In the genomic region with DNA sequence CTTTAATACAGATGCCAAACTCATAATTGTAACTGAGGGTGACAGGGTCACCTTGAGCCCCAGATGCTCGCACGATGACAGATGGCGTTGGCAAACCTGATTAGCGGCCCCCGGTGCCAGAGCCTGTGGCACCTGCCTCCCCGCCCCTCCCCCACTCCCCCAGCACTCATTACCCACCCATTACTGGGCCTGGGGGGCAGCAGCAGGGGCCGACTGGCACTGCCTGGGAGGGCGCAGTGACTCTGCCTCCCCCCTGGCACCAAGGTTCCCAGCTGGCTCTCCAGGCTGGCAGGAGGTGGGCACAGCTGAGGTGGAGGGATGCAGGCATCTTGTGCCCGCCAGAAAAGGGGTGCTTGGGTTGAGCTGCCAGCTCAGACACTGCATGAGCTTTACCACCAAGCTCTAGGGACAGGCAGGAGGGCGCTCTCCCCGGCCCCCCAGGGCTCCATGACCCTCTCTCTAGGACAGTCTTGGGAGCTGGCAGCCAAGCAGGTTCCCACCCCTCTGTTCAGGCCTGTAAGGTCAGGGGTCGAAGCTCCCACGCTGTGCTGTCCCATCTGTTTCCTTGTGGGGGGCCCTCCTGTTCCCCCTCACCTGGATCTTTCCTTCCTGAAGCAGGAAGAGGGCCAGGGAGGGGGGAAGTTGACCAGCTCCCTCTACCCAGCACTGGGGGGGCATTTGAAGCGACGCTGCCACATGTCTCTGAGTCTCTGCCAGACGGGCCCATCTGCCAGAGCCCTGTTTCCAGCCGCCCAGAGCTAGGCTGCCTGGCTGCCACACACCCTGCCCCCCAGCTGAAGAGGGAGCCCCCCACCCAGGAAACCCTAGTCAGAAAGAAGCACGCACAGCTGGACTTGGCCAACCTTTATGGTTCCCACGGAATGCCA, we compare ENCODE assay signal across 8 mouse cellular contexts. TPM values are rescaled to one million over a fixed set of nuclear protein-coding genes. Genes with fewer than 3 reads are reported as not detected.
DNase-seq lines count a peak whose midpoint lies in the region; ATAC-seq and TF ChIP-seq lines count a peak whose summit lies in the region.

No protein-coding gene starts in this region.

- no peaks in the 10 kb centered on the region for H3K79me2 ChIP-seq in myocyte (ENCODE audit: control insufficient read depth, insufficient read depth)

- DNase-seq in gastrocnemius, adult 2 months, result peak; percentile 71
- DNase-seq in gastrocnemius, adult 18-20 months (ENCODE audit: low spot score), result no peak
- no peak for DNase-seq in lung, postnatal 0 days (ENCODE audit: low spot score)
- no peak for DNase-seq in lung, postnatal 36 days
- peak; percentile 61 for DNase-seq in forebrain, postnatal 0 days
- DNase-seq in adrenal gland, adult 18-20 months (ENCODE audit: low spot score in 2 of 2), result no peak
- DNase-seq in embryo, embryonic 10 days (ENCODE audit: low spot score), result no peak

- no peak for TF ChIP-seq EP300 in lung, postnatal 0 days (IDR thresholded peaks at IDR 0.05)

- no peaks in the 10 kb centered on the region for H3K27me3 ChIP-seq in lung, postnatal 0 days (replicated peaks; ENCODE audit: insufficient read depth, low read length)
- no peaks in the 10 kb centered on the region for H3K27me3 ChIP-seq in forebrain, postnatal 0 days (ENCODE audit: insufficient read depth, low read length)
- H3K27me3 ChIP-seq in myocyte (ENCODE audit: control insufficient read depth, insufficient read depth, insufficient read length), result no peaks in the 10 kb centered on the region

- H3K36me3 ChIP-seq in lung, postnatal 0 days (ENCODE audit: insufficient read depth, low read length), result no peaks in the 10 kb centered on the region
- H3K36me3 ChIP-seq in forebrain, postnatal 0 days (ENCODE audit: insufficient read depth), result no peaks in the 10 kb centered on the region
- no peaks in the 10 kb centered on the region for H3K36me3 ChIP-seq in myocyte (ENCODE audit: control insufficient read depth, insufficient read depth)

- peak overlapping the region; percentile 65 for H3K4me3 ChIP-seq in gastrocnemius, adult 2 months
- H3K4me3 ChIP-seq in lung, postnatal 0 days (ENCODE audit: low read depth, low read length), result no peak overlapping the region
- H3K4me3 ChIP-seq in forebrain, postnatal 0 days (ENCODE audit: low read depth, low read length), result no peak overlapping the region
- no peak overlapping the region for H3K4me3 ChIP-seq in myocyte

- no peak for TF ChIP-seq POLR2A in myocyte (IDR thresholded peaks at IDR 0.05; ENCODE audit: insufficient read length, low read depth)

- H3K9ac ChIP-seq in lung, postnatal 0 days (replicated peaks; ENCODE audit: low read depth), result no peak overlapping the region
- 0 out of 2 replicates have a peak overlapping the region, but pooled peaks have one; percentile 2 for H3K9ac ChIP-seq in forebrain, postnatal 0 days

- H3K27ac ChIP-seq in gastrocnemius, adult 2 months, result peak overlapping the region; percentile 96
- no peak overlapping the region for H3K27ac ChIP-seq in lung, postnatal 0 days (ENCODE audit: low read length)
- peak overlapping the region; percentile 87 for H3K27ac ChIP-seq in forebrain, postnatal 0 days (ENCODE audit: low read depth, low read length)

- H3K9me3 ChIP-seq in lung, postnatal 0 days (ENCODE audit: low read length), result no peaks in the 10 kb centered on the region
- H3K9me3 ChIP-seq in forebrain, postnatal 0 days (ENCODE audit: low read length), result no peaks in the 10 kb centered on the region

- no peak overlapping the region for H3ac ChIP-seq in myocyte (ENCODE audit: control insufficient read depth, insufficient read length)

- TF ChIP-seq CTCF in gastrocnemius, adult 2 months (IDR thresholded peaks at IDR 0.05), result no peak
- no peak for TF ChIP-seq CTCF in lung, postnatal 0 days (IDR thresholded peaks at IDR 0.05)
- no peak for TF ChIP-seq CTCF in forebrain, postnatal 0 days (IDR thresholded peaks at IDR 0.05; ENCODE audit: low read depth)

- 37% methylated on average over 19 of the region's 19 CpGs for WGBS in lung, postnatal 0 days
- 27% methylated on average over 19 of the region's 19 CpGs for WGBS in forebrain, postnatal 0 days

- no peak overlapping the region for H3K4me2 ChIP-seq in lung, postnatal 0 days (replicated peaks; ENCODE audit: low read depth, low read length)
- H3K4me2 ChIP-seq in forebrain, postnatal 0 days (ENCODE audit: low read depth), result peak overlapping the region; percentile 19
- peak overlapping the region; percentile 67 for H3K4me2 ChIP-seq in myocyte (ENCODE audit: low read depth)

- peaks cover 3% of the 10 kb centered on the region; the same call in 1 of the 2 replicates for H3K4me1 ChIP-seq in lung, postnatal 0 days (ENCODE audit: insufficient read depth, low read depth, low read length)
- H3K4me1 ChIP-seq in forebrain, postnatal 0 days (ENCODE audit: insufficient read depth), result peaks cover 14% of the 10 kb centered on the region

- intact Hi-C loops in gastrocnemius, adult 2 months (cut with DNase I), result loop anchor here (2.0 to 5.0 kb wide), 2 partner anchors 176 to 222 kb away; no protein-coding TSS in a partner anchor

- ATAC-seq in lung, postnatal 0 days, result 0 out of 2 replicates have a peak, but pooled peaks have one; percentile 0
- ATAC-seq in forebrain, postnatal 0 days, result peak; percentile 26

TF ChIP-seq in myocyte, 11 proteins besides CTCF, POLR2A, EP300 and RAD21:
- TF ChIP-seq TCF3 (IDR thresholded peaks at IDR 0.05; ENCODE audit: insufficient read length, low read depth), result no peak
- TF ChIP-seq MYOG (IDR thresholded peaks at IDR 0.05; ENCODE audit: control insufficient read depth in 1 of 3, insufficient read depth in 1 of 3, insufficient read length in 2 of 3, low read depth in 2 of 3), result peak in 1 of 3 experiments; percentile 7

RNA-seq across cellular contexts. Expression of gene Dand5, which starts 7.8 kb away (rescaled TPM):
- total RNA-seq in gastrocnemius, adult 2 months (2021), result 10 to 100 TPM; 10.2 to 14.3 TPM
- total RNA-seq in gastrocnemius, adult 18-20 months (2021), result 10 to 100 TPM; 12.8 to 12.9 TPM
- 6.2 and 6.8 TPM in 2 replicates for polyA plus RNA-seq in lung, postnatal 0 days (2015; fragmentation: Nextera tagmentation; extraction: Ambion mirVana)
- 4.7 and 6.9 TPM in 2 replicates for total RNA-seq in forebrain, postnatal 0 days (2014; rRNA removed)
- 8.2 and 10.0 TPM in 2 replicates for polyA plus RNA-seq in forebrain, postnatal 0 days (2015; fragmentation: Nextera tagmentation; extraction: Ambion mirVana)
- 6.7 TPM for polyA plus RNA-seq in myocyte (2012; fragmentation: generic; extraction: Trizol)
- total RNA-seq in adrenal gland, adult 18-20 months (2021), result 10 to 100 TPM; 10.6 to 10.8 TPM

RNA-seq across cellular contexts. Expression of gene Nfix, which starts 14.7 kb away (rescaled TPM):
- 100 to 1,000 TPM; 465 to 558 TPM for total RNA-seq in gastrocnemius, adult 2 months (2021)
- 100 to 1,000 TPM; 481 to 528 TPM for total RNA-seq in gastrocnemius, adult 18-20 months (2021)
- 38.8 and 45.1 TPM in 2 replicates for polyA plus RNA-seq in lung, postnatal 0 days (2015; fragmentation: Nextera tagmentation; extraction: Ambion mirVana)
- total RNA-seq in forebrain, postnatal 0 days (2014; rRNA removed), result 111 and 116 TPM in 2 replicates
- 347 and 376 TPM in 2 replicates for polyA plus RNA-seq in forebrain, postnatal 0 days (2015; fragmentation: Nextera tagmentation; extraction: Ambion mirVana)
- polyA plus RNA-seq in myocyte (2012; fragmentation: generic; extraction: Trizol), result 65.7 TPM
- total RNA-seq in adrenal gland, adult 18-20 months (2021), result 100 to 1,000 TPM in 1 of 2 experiments, 10 to 100 TPM in 1; 92.2 to 127 TPM

RNA-seq across cellular contexts. Expression of gene Gadd45gip1, which starts 16.5 kb away (rescaled TPM):
- total RNA-seq in gastrocnemius, adult 2 months (2021), result 10 to 100 TPM; 16.2 to 30.4 TPM
- total RNA-seq in gastrocnemius, adult 18-20 months (2021), result 10 to 100 TPM; 22.9 to 24.2 TPM
- 24.4 and 24.8 TPM in 2 replicates for polyA plus RNA-seq in lung, postnatal 0 days (2015; fragmentation: Nextera tagmentation; extraction: Ambion mirVana)
- total RNA-seq in forebrain, postnatal 0 days (2014; rRNA removed), result 24.7 and 28.7 TPM in 2 replicates
- 36.7 and 40.8 TPM in 2 replicates for polyA plus RNA-seq in forebrain, postnatal 0 days (2015; fragmentation: Nextera tagmentation; extraction: Ambion mirVana)
- polyA plus RNA-seq in myocyte (2012; fragmentation: generic; extraction: Trizol), result 21.8 TPM
- total RNA-seq in adrenal gland, adult 18-20 months (2021), result 10 to 100 TPM; 62.0 to 71.1 TPM

RNA-seq across cellular contexts. Expression of gene Rad23a, which starts 25.7 kb away (rescaled TPM):
- 100 to 1,000 TPM; 159 to 172 TPM for total RNA-seq in gastrocnemius, adult 2 months (2021)
- 100 to 1,000 TPM; 171 to 176 TPM for total RNA-seq in gastrocnemius, adult 18-20 months (2021)
- polyA plus RNA-seq in lung, postnatal 0 days (2015; fragmentation: Nextera tagmentation; extraction: Ambion mirVana), result 77.9 and 85.7 TPM in 2 replicates
- 32.2 and 55.3 TPM in 2 replicates for total RNA-seq in forebrain, postnatal 0 days (2014; rRNA removed)
- polyA plus RNA-seq in forebrain, postnatal 0 days (2015; fragmentation: Nextera tagmentation; extraction: Ambion mirVana), result 63.5 and 77.4 TPM in 2 replicates
- 139 TPM for polyA plus RNA-seq in myocyte (2012; fragmentation: generic; extraction: Trizol)
- 100 to 1,000 TPM; 109 to 113 TPM for total RNA-seq in adrenal gland, adult 18-20 months (2021)

RNA-seq across cellular contexts. Expression of gene Calr, which starts 31.9 kb away (rescaled TPM):
- total RNA-seq in gastrocnemius, adult 2 months (2021), result 100 to 1,000 TPM; 149 to 205 TPM
- total RNA-seq in gastrocnemius, adult 18-20 months (2021), result 100 to 1,000 TPM; 145 to 160 TPM
- 318 and 405 TPM in 2 replicates for polyA plus RNA-seq in lung, postnatal 0 days (2015; fragmentation: Nextera tagmentation; extraction: Ambion mirVana)
- 470 and 505 TPM in 2 replicates for total RNA-seq in forebrain, postnatal 0 days (2014; rRNA removed)
- polyA plus RNA-seq in forebrain, postnatal 0 days (2015; fragmentation: Nextera tagmentation; extraction: Ambion mirVana), result 354 and 405 TPM in 2 replicates
- polyA plus RNA-seq in myocyte (2012; fragmentation: generic; extraction: Trizol), result 385 TPM
- 100 to 1,000 TPM; 606 to 686 TPM for total RNA-seq in adrenal gland, adult 18-20 months (2021)

Comparison
In these comparisons a context has a peak if more than half of its experiments do, and no peak if none do; other contexts are left out.
1. DNase-seq: peak in gastrocnemius, adult 2 months (single experiment) and forebrain, postnatal 0 days (single experiment); none in gastrocnemius, adult 18-20 months (single experiment), lung, postnatal 0 days (single experiment), lung, postnatal 36 days (single experiment), adrenal gland, adult 18-20 months (0 of 2) and embryo, embryonic 10 days (single experiment).